Mouse (Mus musculus) liver, embryonic 14.5 days (tissue): ENCODE measurements around the gene Rabggtb.

ENCODE experiments used
- CTCF ChIP-seq: IDR thresholded peaks from 2 replicates; pipeline ENCODE4 v1.5.1; 2016; ENCODE audit warnings: antibody characterized with exemption, low read depth, control low read depth
- EP300 ChIP-seq: IDR thresholded peaks from 2 replicates; pipeline ENCODE4 v1.6.1; 2016; ENCODE audit warnings: antibody characterized with exemption, low read depth

DNA sequence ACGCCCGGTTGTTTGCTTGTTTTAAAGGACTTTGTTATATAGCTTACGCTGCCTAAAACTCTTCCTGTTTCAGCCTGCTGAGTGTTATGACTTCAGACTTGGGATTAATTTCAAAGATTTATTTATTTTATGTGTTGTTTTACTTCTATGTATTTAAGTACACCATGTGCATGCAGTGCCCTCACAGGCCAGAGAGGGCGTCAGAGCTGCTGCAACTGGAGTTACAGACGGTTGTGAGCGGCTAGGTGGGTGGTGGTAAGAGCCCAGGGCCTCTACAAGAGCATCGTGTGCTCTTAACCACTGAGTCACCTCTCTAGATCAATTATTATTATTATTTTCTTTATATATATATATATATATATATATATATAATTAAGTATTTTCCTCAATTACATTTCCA, 13.5 kb upstream of the Rabggtb start:
- peak; percentile 43 for TF ChIP-seq CTCF
- TF ChIP-seq EP300, result no peak
